Mouse (Mus musculus): Measurements from ENCODE around the gene Gfod2. TPM values are rescaled to one million over a fixed set of nuclear protein-coding genes. Genes with fewer than 3 reads are reported as not detected.
A peak's percentile ranks its signal among the peaks of the same experiment; 100 is the strongest.

Gfod2 gene
- total RNA-seq, 2 experiments from 2014 or later: 7.4 to 10.1 TPM

DNA sequence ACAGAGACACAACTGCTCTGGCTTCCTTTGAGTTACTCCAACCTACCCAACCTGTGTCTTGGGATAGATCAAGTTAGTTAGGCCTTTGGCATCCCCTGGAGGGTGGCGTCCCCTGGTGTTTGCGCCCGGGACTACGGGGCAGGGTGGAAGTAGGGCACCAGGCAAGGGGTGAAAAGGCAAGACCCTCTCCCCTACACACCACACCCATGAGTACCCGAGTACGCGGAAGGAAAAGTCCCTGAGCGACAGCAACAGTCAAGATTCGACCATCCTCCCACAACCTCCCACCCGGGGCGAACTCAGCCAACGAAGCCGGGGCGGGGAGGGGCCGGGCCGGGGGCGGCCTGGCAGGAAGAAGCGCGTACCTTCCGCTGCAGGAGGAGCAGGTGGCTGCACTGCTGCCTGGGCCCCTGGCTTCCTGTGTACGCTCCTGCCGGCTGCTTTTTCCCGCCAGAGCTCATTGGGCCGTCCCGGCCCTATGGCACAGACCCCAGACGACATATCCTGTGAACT lies 72.6 kb downstream of the Gfod2 start, which contains the start of gene Carmil2:
Gene Carmil2, plus strand, starts transcription at position 479 of the 513 bp plus-strand sequence.
- DNase-seq (ENCODE audit: low spot score in 2 of 2): peak; percentile 51 to 72

DNA sequence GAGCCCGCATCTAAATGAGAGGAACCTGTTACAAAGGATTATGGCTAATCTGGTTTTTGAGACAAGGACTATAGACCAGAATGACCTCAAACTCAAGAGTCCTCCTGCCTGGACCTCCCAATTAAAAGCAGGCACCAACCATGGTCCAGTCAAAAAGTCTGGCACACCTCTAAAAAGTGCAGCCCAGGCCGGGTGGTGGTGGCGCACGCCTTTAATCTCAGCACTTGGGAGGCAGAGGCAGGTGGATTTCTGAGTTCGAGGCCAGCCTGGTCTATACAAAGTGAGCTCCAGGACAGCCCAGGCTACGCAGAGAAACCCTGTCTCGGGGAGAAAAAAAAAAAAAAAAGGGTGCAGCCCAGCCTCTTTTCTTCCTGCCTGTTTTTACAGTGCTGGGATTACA lies 73.1 kb downstream of the Gfod2 start:
- DNase-seq (ENCODE audit: low spot score in 2 of 2): no peak

DNA sequence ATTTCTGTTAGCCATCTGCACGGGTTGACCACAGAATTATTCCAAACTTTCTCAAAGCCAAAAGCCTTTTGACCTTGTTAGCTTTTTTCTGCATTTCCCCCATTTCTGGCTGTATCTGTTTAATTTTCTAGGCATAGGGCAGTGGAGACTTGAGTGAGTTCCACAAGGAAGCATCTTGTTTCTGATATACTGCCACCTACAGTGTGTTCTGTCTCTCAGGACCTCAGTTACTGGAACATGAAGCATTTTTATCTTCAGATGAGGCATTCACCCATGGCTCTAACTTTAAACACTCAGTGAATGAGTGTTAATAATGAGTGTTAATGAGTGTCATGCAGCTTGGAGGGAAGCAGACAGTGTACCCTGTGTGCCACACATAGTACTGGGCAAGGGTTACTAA lies 80.6 kb downstream of the Gfod2 start:
- no peak for DNase-seq (ENCODE audit: low spot score in 2 of 2)

Other genes starting within 250 kb of the Gfod2 start
- gene Hsd11b2, start 239.9 kb downstream of the Gfod2 start, total RNA-seq (2021): under 1 TPM; 0.16 to 0.53 TPM
- gene Atp6v0d1, start 192.6 kb downstream of the Gfod2 start, total RNA-seq (2021): 100 to 1,000 TPM; 118 to 121 TPM
- 10 to 100 TPM; 25.9 to 32.9 TPM for gene Ripor1, start 153.4 kb downstream of the Gfod2 start, total RNA-seq (2021)
- 10 to 100 TPM; 54.2 to 55.2 TPM for gene Ctcf, start 122.1 kb downstream of the Gfod2 start, total RNA-seq (2021)
- gene Agrp, start 121.3 kb downstream of the Gfod2 start, total RNA-seq (2021): 1 to 10 TPM; 3.3 to 5.3 TPM
- 1 to 10 TPM; 2.0 to 2.9 TPM for gene Carmil2, start 72.4 kb downstream of the Gfod2 start, total RNA-seq (2021)
- 10 to 100 TPM; 21.1 to 23.9 TPM for gene Acd, start 57.6 kb downstream of the Gfod2 start, total RNA-seq (2021)
- 10 to 100 TPM in 1 of 2 experiments, 1 to 10 TPM in 1; 7.5 to 14.2 TPM for gene Pard6a, start 57.5 kb downstream of the Gfod2 start, total RNA-seq (2021)
- not detected for gene 4933405L10Rik, start 51.0 kb downstream of the Gfod2 start, total RNA-seq (2021)
- gene Enkd1, start 50.5 kb downstream of the Gfod2 start, total RNA-seq (2021): 1 to 10 TPM; 3.0 to 3.5 TPM
- 10 to 100 TPM; 20.1 to 24.7 TPM for gene Ranbp10, start 68.7 kb upstream of the Gfod2 start, total RNA-seq (2021)
- not detected for gene Tsnaxip1, start 69.1 kb upstream of the Gfod2 start, total RNA-seq (2021)
- gene Cenpt, start 94.6 kb upstream of the Gfod2 start, total RNA-seq (2021): 1 to 10 TPM; 5.9 to 6.5 TPM
- gene Thap11, start 96.5 kb upstream of the Gfod2 start, total RNA-seq (2021): 10 to 100 TPM; 35.7 to 38.6 TPM
- 10 to 100 TPM; 43.9 to 46.2 TPM for gene Nutf2, start 101.9 kb upstream of the Gfod2 start, total RNA-seq (2021)
- 10 to 100 TPM; 35.0 to 36.7 TPM for gene Edc4, start 122.2 kb upstream of the Gfod2 start, total RNA-seq (2021)
- 1 to 10 TPM; 1.3 to 1.6 TPM for gene Nrn1l, start 134.9 kb upstream of the Gfod2 start, total RNA-seq (2021)
- gene Pskh1, start 141.8 kb upstream of the Gfod2 start, total RNA-seq (2021): 10 to 100 TPM; 25.8 to 30.0 TPM
- gene Ctrl, start 175.2 kb upstream of the Gfod2 start, total RNA-seq (2021): under 1 TPM in 1 of 2 experiments, not detected in 1; 0.93 TPM
- gene Psmb10, start 179.8 kb upstream of the Gfod2 start, total RNA-seq (2021): 10 to 100 TPM; 78.7 to 84.1 TPM
- 1 to 10 TPM in 1 of 2 experiments, under 1 TPM in 1; 0.51 to 1.8 TPM for gene Lcat, start 184.7 kb upstream of the Gfod2 start, total RNA-seq (2021)
- gene Slc12a4, start 207.4 kb upstream of the Gfod2 start, total RNA-seq (2021): 10 to 100 TPM; 45.4 to 56.9 TPM
- gene Dpep3, start 220.8 kb upstream of the Gfod2 start, total RNA-seq (2021): not detected
- gene Dus2, start 232.7 kb upstream of the Gfod2 start, total RNA-seq (2021): 10 to 100 TPM; 14.2 to 21.2 TPM
- gene Dpep2nb, start 247.3 kb upstream of the Gfod2 start, total RNA-seq (2021): not detected

Measured in adrenal gland, adult 18-20 months (tissue).